Mouse (Mus musculus) intestine, embryonic 15.5 days (tissue): ENCODE measurements around the gene Kctd20. TPM values are rescaled to one million over a fixed set of nuclear protein-coding genes. Genes with fewer than 3 reads are reported as not detected.
"Not testable (repeated sequence)": the region's sequence is repeated elsewhere in the genome, so short reads cannot be mapped to it uniquely, and the experiment has no call there.

Experiments
- ATAC-seq: fragments of 200-750 bp; cut with Nextera tagmentation; 2 replicates; pipeline ENCODE4 v1.8.0; 2017; ENCODE audit warnings: moderate TSS enrichment, moderate library complexity
- H3K27ac ChIP-seq: fragments of 300-500 bp; sonication (generic); 2 replicates; pipeline ENCODE4 v1.5.1; 2015; ENCODE audit warnings: mild to moderate bottlenecking, inconsistent platforms
- H3K27me3 ChIP-seq: fragments of 300-500 bp; sonication (generic); replicated peaks from 2 replicates; pipeline ENCODE4 v1.6.1; 2015; ENCODE audit warnings: inconsistent platforms
- H3K36me3 ChIP-seq: fragments of 300-500 bp; sonication (generic); 2 replicates; pipeline ENCODE4 v1.6.1; 2015; ENCODE audit warnings: inconsistent platforms
- H3K4me1 ChIP-seq: fragments of 300-500 bp; sonication (generic); replicated peaks from 2 replicates; pipeline ENCODE4 v1.6.1; 2015; ENCODE audit warnings: inconsistent platforms
- H3K4me2 ChIP-seq: fragments of 300-500 bp; sonication (generic); replicated peaks from 2 replicates; pipeline ENCODE4 v1.6.1; 2015; ENCODE audit warnings: mild to moderate bottlenecking, inconsistent platforms
- H3K4me3 ChIP-seq: fragments of 300-500 bp; sonication (generic); replicated peaks from 2 replicates; pipeline ENCODE4 v1.5.1; 2015; ENCODE audit warnings: inconsistent platforms
- H3K9ac ChIP-seq: fragments of 300-500 bp; sonication (generic); 2 replicates; pipeline ENCODE4 v1.6.1; 2015; ENCODE audit warnings: inconsistent platforms
- H3K9me3 ChIP-seq: fragments of 300-500 bp; sonication (generic); 2 replicates; pipeline ENCODE4 v1.6.1; 2016; ENCODE audit warnings: inconsistent platforms
- WGBS: fragments of 180-500 bp; shearing (Covaris S2); methylation state at CpG from one replicate; pipeline ENCODE4 v1.1.7; 2015; 5-methylcytosine and 5-hydroxymethylcytosine counted together
- polyA plus RNA-seq: library from polyadenylated mRNA; unstranded; fragments of >200 nt; fragmentation: Nextera tagmentation; extraction: Ambion mirVana; gene quantifications from 2 replicates; pipeline ENCODE4 v1.2.1, GENCODE M21; 2015

Gene Kctd20
- polyA plus RNA-seq, 1 experiment from 2014 or later: 68.9 TPM

DNA sequence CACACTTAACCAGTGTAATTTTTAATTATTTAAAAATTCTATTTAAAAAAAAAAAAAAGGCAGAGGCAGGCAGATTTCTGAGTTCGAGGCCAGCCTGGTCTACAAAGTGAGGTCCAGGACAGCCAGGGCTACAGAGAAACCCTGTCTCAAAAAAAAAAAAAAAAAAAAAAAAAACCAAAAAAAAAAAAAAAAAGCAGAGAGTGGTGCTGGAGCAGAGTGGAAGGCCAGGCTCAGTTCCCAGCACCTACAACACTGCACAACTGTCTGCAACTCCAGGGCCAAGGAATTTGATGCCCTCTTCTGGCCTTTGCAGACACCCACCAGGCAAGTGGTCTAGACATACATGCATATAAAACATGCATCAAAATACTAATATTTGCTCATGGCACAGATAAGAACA, 41.3 kb downstream of the Kctd20 start:
- 100% methylated on average over 1 of the region's 1 CpGs for WGBS
- not testable (repeated sequence) for H3K4me1 ChIP-seq, H3K4me2 ChIP-seq, H3K9me3 ChIP-seq, H3K27me3 ChIP-seq, H3K27ac ChIP-seq, H3K4me3 ChIP-seq, ATAC-seq, H3K9ac ChIP-seq
- H3K36me3 ChIP-seq: peaks cover 16% of the 10 kb centered on the region

DNA sequence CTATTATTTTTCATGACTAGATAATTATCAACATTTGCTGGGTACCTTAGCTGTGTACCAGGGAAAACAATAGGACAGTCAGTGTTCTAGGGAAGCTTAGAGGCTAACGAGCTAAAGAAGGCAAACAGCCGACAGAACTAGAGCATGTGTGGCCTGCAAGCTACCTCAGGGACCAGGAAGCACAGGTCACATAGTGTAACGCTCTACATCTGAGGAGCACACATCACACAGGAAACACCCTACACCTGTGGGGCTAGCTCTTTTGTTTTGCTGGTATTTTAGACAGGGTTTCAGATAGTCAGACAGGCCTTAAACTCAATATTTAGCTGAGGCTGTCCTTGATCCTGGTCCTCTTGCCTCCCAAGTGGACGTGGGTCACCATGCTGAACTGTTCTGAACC, 42.9 kb downstream of the Kctd20 start:
- no peak overlapping the region for H3K4me3 ChIP-seq
- peaks cover 27% of the 10 kb centered on the region; the same call in 1 of the 2 replicates for H3K36me3 ChIP-seq
- H3K4me2 ChIP-seq: no peak overlapping the region
- no peaks in the 10 kb centered on the region for H3K4me1 ChIP-seq
- no peaks in the 10 kb centered on the region for H3K9me3 ChIP-seq
- H3K27me3 ChIP-seq: no peaks in the 10 kb centered on the region
- ATAC-seq: no peak
- no peak overlapping the region for H3K27ac ChIP-seq
- WGBS: 90% methylated on average over 4 of the region's 4 CpGs
- H3K9ac ChIP-seq: no peak overlapping the region

DNA sequence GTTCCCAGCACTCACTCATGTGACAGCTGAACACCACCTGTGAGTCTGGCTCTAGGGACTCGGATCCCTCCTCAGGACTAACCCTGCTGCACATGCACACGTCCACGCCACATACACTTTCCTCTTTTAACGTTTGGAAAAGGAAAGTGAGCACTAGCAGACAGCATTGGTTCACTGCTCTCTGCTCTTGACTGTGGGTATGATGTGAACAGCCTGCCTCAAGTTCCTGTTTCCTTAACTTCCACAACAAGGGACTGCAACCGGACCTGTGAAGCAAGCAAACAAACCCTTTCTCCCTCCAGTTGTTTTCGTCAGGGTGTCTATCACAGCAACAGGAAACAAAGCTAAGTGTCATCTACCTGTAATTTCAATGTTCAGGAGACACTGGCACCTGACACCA, 48.7 kb downstream of the Kctd20 start:
- Histone ChIP-seq H3K9ac (no peak overlapping the region), H3K27me3 (no peaks in the 10 kb centered on the region), H3K4me1 (0 out of 2 replicates have a peak, but pooled peaks cover 4% of the 10 kb centered on the region), H3K4me3 (no peak overlapping the region), H3K27ac (no peak overlapping the region), H3K9me3 (no peaks in the 10 kb centered on the region), H3K4me2 (no peak overlapping the region), H3K36me3 (peaks cover 33% of the 10 kb centered on the region)
- ATAC-seq: no peak
- 87% methylated on average over 6 of the region's 6 CpGs for WGBS

DNA sequence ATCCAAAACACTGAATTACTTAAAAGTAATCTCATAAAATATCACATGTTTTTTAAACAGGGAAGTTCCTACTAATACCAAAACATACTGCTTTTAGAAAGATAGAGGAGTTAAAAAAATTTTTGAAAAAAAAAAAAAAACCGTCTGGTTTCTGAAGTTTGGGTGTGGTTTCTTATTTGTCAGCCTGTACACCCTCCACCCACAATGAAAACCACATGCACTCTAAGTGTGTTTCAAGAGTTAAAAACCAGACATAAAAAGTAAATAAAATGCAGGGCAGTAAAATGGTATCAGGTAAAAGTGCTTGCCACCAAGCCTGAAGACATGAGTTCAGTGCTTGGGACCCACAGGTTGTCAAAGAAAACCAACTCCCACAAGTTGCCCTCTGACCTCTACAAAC, 52.0 kb downstream of the Kctd20 start:
- ATAC-seq: no peak
- H3K4me2 ChIP-seq: no peak overlapping the region
- H3K36me3 ChIP-seq: peaks cover 16% of the 10 kb centered on the region
- 81% methylated on average over 1 of the region's 1 CpGs for WGBS
- H3K27ac ChIP-seq: no peak overlapping the region
- H3K9me3 ChIP-seq: no peaks in the 10 kb centered on the region
- H3K27me3 ChIP-seq: no peaks in the 10 kb centered on the region
- no peak overlapping the region for H3K4me3 ChIP-seq
- H3K4me1 ChIP-seq: peaks cover 7% of the 10 kb centered on the region; the same call in 1 of the 2 replicates
- no peak overlapping the region for H3K9ac ChIP-seq

DNA sequence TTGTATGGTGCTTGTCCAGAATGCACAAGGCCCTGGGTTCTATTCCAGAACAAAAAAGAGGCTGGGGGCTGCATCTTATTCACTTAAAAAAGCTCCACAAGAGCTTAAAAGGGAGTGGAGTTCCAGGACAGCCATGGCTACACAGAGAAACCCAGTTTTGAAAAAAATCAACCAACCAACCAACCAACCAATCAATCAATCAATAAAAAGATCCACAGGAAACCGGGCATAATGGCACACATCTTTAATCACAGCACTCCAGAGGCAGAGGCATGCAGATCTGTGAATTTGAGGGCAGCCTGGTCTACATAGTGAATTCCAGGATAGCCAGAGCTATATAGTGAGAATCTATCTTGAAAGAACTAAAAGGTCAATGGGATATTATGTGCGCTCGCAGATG, 53.3 kb downstream of the Kctd20 start:
- peak overlapping the region; percentile 81 for H3K4me2 ChIP-seq
- H3K4me3 ChIP-seq: no peak overlapping the region
- H3K27me3 ChIP-seq: no peaks in the 10 kb centered on the region
- H3K27ac ChIP-seq: no peak overlapping the region
- peaks cover 7% of the 10 kb centered on the region; the same call in 1 of the 2 replicates for H3K4me1 ChIP-seq
- no peak for ATAC-seq
- no peak overlapping the region for H3K9ac ChIP-seq
- WGBS: 87% methylated on average over 3 of the region's 3 CpGs
- H3K9me3 ChIP-seq: no peaks in the 10 kb centered on the region
- H3K36me3 ChIP-seq: peaks cover 6% of the 10 kb centered on the region; the same call in 1 of the 2 replicates

DNA sequence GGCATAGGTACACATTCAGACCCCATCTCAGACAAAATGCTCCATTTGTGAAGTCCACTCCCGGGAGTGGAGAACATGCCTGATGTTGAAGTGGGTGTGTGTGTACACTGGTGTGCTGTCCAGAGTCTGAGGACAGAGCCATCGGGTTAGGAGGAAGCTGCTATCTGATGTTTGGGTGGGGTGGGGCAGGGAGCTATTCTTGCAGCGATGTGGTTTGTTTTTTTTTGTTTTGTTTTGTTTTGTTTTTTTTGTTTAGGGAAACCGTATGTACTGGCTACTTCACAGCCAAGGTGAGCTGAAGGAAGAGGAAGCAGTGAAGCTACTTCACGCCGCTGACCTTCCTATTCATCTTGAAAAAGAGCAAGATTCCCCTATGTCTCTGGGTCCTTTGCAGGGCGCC, 55.1 kb downstream of the Kctd20 start:
- Histone ChIP-seq H3K27me3 (no peaks in the 10 kb centered on the region), H3K27ac (peak overlapping the region; percentile 91), H3K9me3 (no peaks in the 10 kb centered on the region), H3K4me1 (peaks cover 7% of the 10 kb centered on the region; the same call in 1 of the 2 replicates), H3K4me2 (peak overlapping the region; percentile 81), H3K36me3 (no peaks in the 10 kb centered on the region), H3K9ac (peak overlapping the region; percentile 92), H3K4me3 (peak overlapping the region; percentile 96)
- no peak for ATAC-seq
- WGBS: 2% methylated on average over 7 of the region's 7 CpGs

DNA sequence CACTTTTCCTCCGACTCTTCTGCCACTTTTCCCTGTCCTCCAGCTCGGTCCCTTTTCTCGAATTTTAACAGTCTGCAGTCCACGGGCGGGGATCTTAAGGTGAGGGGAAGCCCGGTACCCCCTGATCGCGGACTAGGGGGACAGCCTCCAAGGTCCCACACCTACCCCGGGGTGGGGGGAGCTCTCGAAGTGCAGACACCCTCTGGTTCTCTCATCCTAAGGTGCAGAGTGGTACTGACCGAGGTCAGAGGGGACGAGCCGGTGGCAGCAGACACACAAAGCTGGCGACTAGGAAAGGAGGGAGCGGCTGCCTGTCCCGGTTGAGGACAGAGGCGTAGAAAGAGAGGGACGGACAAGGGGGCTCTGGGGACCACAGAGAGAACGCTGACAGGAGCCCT, 55.5 kb downstream of the Kctd20 start:
- peak; percentile 51 for ATAC-seq
- WGBS: under 1% methylated on average over 19 of the region's 19 CpGs

DNA sequence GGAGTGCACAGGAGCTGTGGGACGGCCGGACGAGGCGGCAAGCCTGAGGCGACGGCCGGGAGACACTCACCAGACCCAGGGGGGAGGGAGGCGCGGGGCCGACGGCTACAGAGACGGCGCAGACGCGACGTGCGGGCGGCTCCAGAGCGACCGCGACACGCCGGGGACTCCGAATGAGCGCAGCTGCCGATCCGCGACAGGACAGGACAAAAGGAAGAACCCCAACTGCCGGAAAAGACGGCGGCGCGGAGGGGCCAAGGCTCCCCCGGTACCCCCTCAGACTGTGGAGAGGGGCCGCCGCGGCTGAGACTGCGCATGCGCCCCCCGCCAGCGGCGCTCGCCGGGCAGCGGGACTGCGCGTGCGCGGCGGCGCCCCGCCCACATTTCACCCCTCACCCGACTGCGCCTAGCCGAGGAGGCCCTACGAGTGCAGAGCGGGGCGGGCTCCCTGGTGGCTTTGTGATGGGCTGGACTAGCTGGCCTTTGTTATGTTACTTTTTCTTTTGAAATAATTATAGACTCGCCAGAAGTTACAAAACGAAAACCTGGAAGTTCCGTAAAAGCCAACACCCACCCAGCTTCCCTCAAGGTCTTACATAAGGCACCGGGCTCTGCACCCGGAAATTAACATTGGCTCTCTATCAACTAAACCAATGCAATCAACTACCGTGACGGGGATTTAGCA, 56.0 kb downstream of the Kctd20 start, which contains the start of gene Stk38:
Stk38 (minus strand) TSS at position 355 of the 685 bp plus-strand sequence.
- under 1% methylated on average over 65 of the region's 65 CpGs for WGBS
- Histone ChIP-seq H3K4me3 (peak within 1 kb of the TSS; percentile 96), H3K9me3 (no peaks in the 10 kb centered on the region)

More for the DNA sequence above, 55.5 kb downstream of the Kctd20 start:
- Histone ChIP-seq H3K4me3 (peak overlapping the region; percentile 96), H3K36me3 (no peaks in the 10 kb centered on the region), H3K27me3 (no peaks in the 10 kb centered on the region), H3K9me3 (no peaks in the 10 kb centered on the region), H3K4me2 (peak overlapping the region; percentile 81), H3K9ac (peak overlapping the region; percentile 92), H3K4me1 (peaks cover 7% of the 10 kb centered on the region; the same call in 1 of the 2 replicates), H3K27ac (peak overlapping the region; percentile 91)

DNA sequence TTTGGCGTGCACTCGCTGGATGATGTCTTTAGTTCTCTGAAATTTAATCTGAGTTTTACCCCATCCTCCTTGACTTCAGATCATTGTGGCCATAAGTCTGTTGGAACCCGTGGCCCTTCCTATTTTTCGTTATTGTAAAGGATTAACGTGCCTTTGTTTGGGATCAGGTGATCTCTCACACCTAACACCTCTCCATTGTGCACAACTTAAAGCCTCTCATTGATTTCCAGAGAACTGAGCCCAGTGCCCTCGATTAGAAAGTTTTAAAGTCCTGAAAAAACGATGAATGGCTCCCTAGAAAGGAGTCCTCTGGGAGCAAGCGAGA, 56.5 kb downstream of the Kctd20 start:
- Histone ChIP-seq H3K4me2 (peak overlapping the region; percentile 81), H3K9me3 (no peaks in the 10 kb centered on the region), H3K9ac (peak overlapping the region; percentile 92), H3K4me1 (peaks cover 7% of the 10 kb centered on the region; the same call in 1 of the 2 replicates), H3K4me3 (peak overlapping the region; percentile 96), H3K27ac (peak overlapping the region; percentile 91), H3K27me3 (no peaks in the 10 kb centered on the region), H3K36me3 (no peaks in the 10 kb centered on the region)
- no peak for ATAC-seq
- 19% methylated on average over 8 of the region's 8 CpGs for WGBS

More for the DNA sequence above, 56.0 kb downstream of the Kctd20 start, which contains the start of gene Stk38:
- peaks cover 7% of the 10 kb centered on the region; the same call in 1 of the 2 replicates for H3K4me1 ChIP-seq
- H3K4me2 ChIP-seq: peak within 1 kb of the TSS; percentile 81
- H3K36me3 ChIP-seq: no peaks in the 10 kb centered on the region
- H3K9ac ChIP-seq: peak within 1 kb of the TSS; percentile 92
- peak; percentile 95 for ATAC-seq
- no peaks in the 10 kb centered on the region for H3K27me3 ChIP-seq
- H3K27ac ChIP-seq: peak within 1 kb of the TSS; percentile 91

DNA sequence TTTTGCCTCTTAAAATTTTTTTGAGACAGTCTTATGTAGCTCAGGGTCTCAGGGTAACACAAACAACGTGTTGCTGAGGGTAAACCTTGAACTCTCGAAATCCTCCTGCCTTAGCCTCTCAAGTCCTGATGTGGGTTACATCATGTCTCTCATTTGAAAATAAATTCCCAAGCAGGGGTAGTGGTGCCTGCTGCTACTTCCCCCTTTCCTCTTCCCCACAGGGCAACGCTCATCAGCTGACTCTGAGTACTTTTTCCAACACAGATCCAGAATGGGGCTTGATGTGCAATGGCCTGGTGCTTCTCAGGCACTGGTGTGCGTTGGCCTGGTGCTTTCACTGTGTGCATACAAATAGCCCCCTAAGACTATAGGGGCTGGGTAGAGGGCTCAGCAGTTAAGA, 57.4 kb downstream of the Kctd20 start:
- Histone ChIP-seq H3K9me3 (no peaks in the 10 kb centered on the region), H3K27me3 (no peaks in the 10 kb centered on the region), H3K27ac (no peak overlapping the region), H3K4me1 (peaks cover 7% of the 10 kb centered on the region; the same call in 1 of the 2 replicates), H3K9ac (no peak overlapping the region), H3K4me2 (no peak overlapping the region), H3K36me3 (no peaks in the 10 kb centered on the region), H3K4me3 (no peak overlapping the region)
- WGBS: 79% methylated on average over 4 of the region's 4 CpGs
- no peak for ATAC-seq

DNA sequence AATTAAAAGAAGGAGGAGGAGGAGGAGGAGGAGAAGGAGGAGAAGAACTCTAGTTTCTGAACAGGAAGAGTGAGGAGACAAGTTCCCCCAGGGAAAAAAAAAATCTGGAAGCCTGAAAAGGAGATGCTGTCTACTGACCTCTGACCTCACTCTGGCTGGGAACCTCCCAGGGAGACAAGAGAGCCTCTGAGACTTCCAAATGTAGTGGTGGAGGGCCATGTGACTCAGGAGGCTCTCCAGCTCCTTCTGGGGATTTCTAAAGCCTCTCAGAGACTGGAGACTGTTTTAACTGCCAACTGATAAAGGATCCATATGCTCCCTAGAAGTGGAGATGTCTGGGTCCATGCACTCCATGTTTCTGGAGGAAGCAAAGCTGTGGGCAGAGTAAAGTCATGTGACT, 62.5 kb downstream of the Kctd20 start:
- Histone ChIP-seq H3K27ac (no peak overlapping the region), H3K9me3 (no peaks in the 10 kb centered on the region), H3K36me3 (no peaks in the 10 kb centered on the region), H3K9ac (no peak overlapping the region), H3K4me1 (0 out of 2 replicates have a peak, but pooled peaks cover 2% of the 10 kb centered on the region), H3K27me3 (no peaks in the 10 kb centered on the region), H3K4me3 (no peak overlapping the region), H3K4me2 (no peak overlapping the region)
- no peak for ATAC-seq

DNA sequence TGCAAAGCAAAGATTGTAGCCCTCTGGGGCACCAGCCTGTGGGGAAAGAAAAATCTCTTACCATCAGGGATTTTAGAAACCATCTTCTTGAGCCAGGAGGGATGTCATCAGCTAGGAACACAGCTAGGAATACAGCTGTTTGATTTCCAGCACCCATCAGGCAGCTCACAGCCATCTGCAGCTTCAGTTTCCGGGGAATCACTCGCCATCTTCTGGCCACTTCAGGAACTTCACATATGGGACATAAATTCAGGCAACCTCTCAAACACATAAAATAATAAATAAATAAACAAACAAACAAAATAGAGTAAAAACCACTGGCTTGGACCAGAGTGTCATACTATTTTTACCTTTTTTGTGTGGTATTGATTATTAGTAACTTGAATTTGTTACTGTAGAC, 63.9 kb downstream of the Kctd20 start:
- no peaks in the 10 kb centered on the region for H3K36me3 ChIP-seq
- no peak for ATAC-seq
- no peaks in the 10 kb centered on the region for H3K27me3 ChIP-seq
- no peaks in the 10 kb centered on the region for H3K9me3 ChIP-seq
- H3K4me3 ChIP-seq: no peak overlapping the region
- no peak overlapping the region for H3K9ac ChIP-seq
- H3K4me2 ChIP-seq: no peak overlapping the region
- 46% methylated on average over 2 of the region's 2 CpGs for WGBS
- H3K4me1 ChIP-seq: 0 out of 2 replicates have a peak, but pooled peaks cover 2% of the 10 kb centered on the region
- H3K27ac ChIP-seq: no peak overlapping the region

DNA sequence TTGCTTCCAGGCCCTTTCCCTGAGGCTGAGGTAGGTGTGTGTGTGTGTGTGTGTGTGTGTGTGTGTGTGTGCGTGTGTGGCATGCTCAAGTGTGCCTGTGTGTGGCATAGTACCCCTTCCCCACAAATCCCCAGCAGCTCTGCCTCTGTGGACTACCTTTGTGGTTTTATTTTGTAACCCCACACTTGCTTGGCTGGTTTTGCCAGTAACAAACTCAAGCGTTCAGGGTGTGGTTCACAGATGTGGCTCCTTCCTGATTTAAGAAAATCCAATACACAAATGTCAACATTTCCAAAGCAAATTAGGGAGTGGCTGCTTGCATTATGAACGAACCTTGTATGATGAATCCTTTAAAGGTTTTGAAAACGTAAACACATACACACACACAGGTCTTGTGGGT, 65.0 kb downstream of the Kctd20 start:
- Histone ChIP-seq H3K27ac (no peak overlapping the region), H3K9ac (no peak overlapping the region), H3K36me3 (no peaks in the 10 kb centered on the region), H3K4me3 (no peak overlapping the region), H3K4me2 (no peak overlapping the region), H3K27me3 (no peaks in the 10 kb centered on the region), H3K4me1 (0 out of 2 replicates have a peak, but pooled peaks cover 2% of the 10 kb centered on the region), H3K9me3 (no peaks in the 10 kb centered on the region)
- 68% methylated on average over 4 of the region's 4 CpGs for WGBS
- no peak for ATAC-seq
